Mouse (Mus musculus) left cerebral cortex, postnatal 25 days (tissue): ENCODE results near the gene Slc2a2. TPM values are rescaled to one million over a fixed set of nuclear protein-coding genes. Genes with fewer than 3 reads are reported as not detected.
A peak's percentile ranks its signal among the peaks of the same experiment; 100 is the strongest.

Experiments
- DNase-seq, 2 experiments: peaks; one replicate each; pipeline ENCODE4 v3.0.0; 2022; ENCODE audit warnings: low spot score in 2 of 2, mixed read lengths in 1 of 2
- intact Hi-C: fragments of 180-260 bp; cut with DNase I; formaldehyde crosslinking; loops from one replicate; pipeline ENCODE4 v1.15.1; 2025
- total RNA-seq, 2 experiments: library from RNA; stranded (reverse); gene quantifications; 2 replicates each; pipeline ENCODE4 v1.2.3; 2021

Slc2a2 gene
- not detected for total RNA-seq

GRCm38 (mm10) chr3:28697797-28698196 lies at the start of gene Slc2a2:
Slc2a2 (plus strand) TSS chr3:28697903.
- intact Hi-C loops, result no loop called here
- no peak for DNase-seq

GRCm38 (mm10) chr3:28652574-28652973 lies 45.1 kb upstream of the Slc2a2 start:
- intact Hi-C loops, result no loop called here
- DNase-seq, result no peak

GRCm38 (mm10) chr3:28653043-28653442 lies 44.7 kb upstream of the Slc2a2 start:
- no peak for DNase-seq
- intact Hi-C loops, result no loop called here

- intact Hi-C loops, result no loop called here
Observed at GRCm38 (mm10) chr3:28654740-28655139, 43.0 kb upstream of the Slc2a2 start.

GRCm38 (mm10) chr3:28658349-28658748 lies 39.4 kb upstream of the Slc2a2 start:
- no peak for DNase-seq
- intact Hi-C loops, result no loop called here

More at GRCm38 (mm10) chr3:28654740-28655139, 43.0 kb upstream of the Slc2a2 start:
- peak; percentile 28 to 63 for DNase-seq

GRCm38 (mm10) chr3:28680851-28681250 lies 16.9 kb upstream of the Slc2a2 start:
- intact Hi-C loops, result loop anchor here (5.0 kb wide), 1 partner anchor 66 kb away; no protein-coding TSS in a partner anchor
- DNase-seq, result no peak

- no peak for DNase-seq
- intact Hi-C loops, result loop anchor here (5.0 kb wide), 1 partner anchor 65 kb away; no protein-coding TSS in a partner anchor
Observed at GRCm38 (mm10) chr3:28681866-28682265, 15.8 kb upstream of the Slc2a2 start.

GRCm38 (mm10) chr3:28682411-28682810 lies 15.3 kb upstream of the Slc2a2 start:
- intact Hi-C loops, result loop anchor here (5.0 kb wide), 1 partner anchor 65 kb away; no protein-coding TSS in a partner anchor
- DNase-seq, result no peak

- no peak for DNase-seq
- intact Hi-C loops, result no loop called here
Observed at GRCm38 (mm10) chr3:28685510-28685909, 12.2 kb upstream of the Slc2a2 start.

- intact Hi-C loops, result no loop called here
- no peak for DNase-seq
Observed at GRCm38 (mm10) chr3:28694811-28695210, 2.9 kb upstream of the Slc2a2 start.

- DNase-seq, result no peak
- intact Hi-C loops, result no loop called here
Observed at GRCm38 (mm10) chr3:28695608-28696007, 2.1 kb upstream of the Slc2a2 start.

GRCm38 (mm10) chr3:28696162-28696561 lies 1.5 kb upstream of the Slc2a2 start:
- intact Hi-C loops, result no loop called here
- no peak for DNase-seq

GRCm38 (mm10) chr3:28699601-28700000 lies 1.9 kb downstream of the Slc2a2 start:
- intact Hi-C loops, result no loop called here
- no peak for DNase-seq

GRCm38 (mm10) chr3:28705522-28706137 lies 7.9 kb downstream of the Slc2a2 start:
- intact Hi-C loops, result no loop called here
- no peak for DNase-seq

- intact Hi-C loops, result no loop called here
- no peak for DNase-seq
Observed at GRCm38 (mm10) chr3:28706736-28707135, 9.0 kb downstream of the Slc2a2 start.

GRCm38 (mm10) chr3:28709740-28710139 lies 12.0 kb downstream of the Slc2a2 start:
- intact Hi-C loops, result no loop called here
- no peak for DNase-seq

GRCm38 (mm10) chr3:28713913-28714698 lies 16.4 kb downstream of the Slc2a2 start:
- intact Hi-C loops, result no loop called here

GRCm38 (mm10) chr3:28718521-28718920 lies 20.8 kb downstream of the Slc2a2 start:
- intact Hi-C loops, result no loop called here

More at GRCm38 (mm10) chr3:28713913-28714698, 16.4 kb downstream of the Slc2a2 start:
- DNase-seq, result no peak

GRCm38 (mm10) chr3:28721218-28721617 lies 23.5 kb downstream of the Slc2a2 start:
- DNase-seq, result no peak
- intact Hi-C loops, result no loop called here

More at GRCm38 (mm10) chr3:28718521-28718920, 20.8 kb downstream of the Slc2a2 start:
- DNase-seq, result no peak

GRCm38 (mm10) chr3:28721838-28722237 lies 24.1 kb downstream of the Slc2a2 start:
- DNase-seq, result no peak
- intact Hi-C loops, result no loop called here

- DNase-seq, result no peak
- intact Hi-C loops, result no loop called here
Observed at GRCm38 (mm10) chr3:28722531-28722930, 24.8 kb downstream of the Slc2a2 start.
